In genomic region chr11:4803008-4803407, GRCm38 (mm10) we compare ENCODE assay signal across 9 mouse cellular contexts. TPM values are rescaled to one million over a fixed set of nuclear protein-coding genes. Genes with fewer than 3 reads are reported as not detected.
DNase-seq lines count a peak whose midpoint lies in the region; ATAC-seq and TF ChIP-seq lines count a peak whose summit lies in the region.
"Had no signal": no experiment of that assay in that cellular context is flagged by ENCODE, and none has a peak within 500 bp of the region (broad histone marks: within the 10 kb centered on the region; RNA-seq: fewer than 3 reads in every experiment).

No protein-coding gene starts in this region.

- no peak for TF ChIP-seq CTCF in E14TG2a.4 (conservative IDR thresholded peaks at IDR 0.05; ENCODE audit: low read length)

- H3K27me3 ChIP-seq in E14TG2a.4 (ENCODE audit: insufficient read depth, low read length), result no peaks in the 10 kb centered on the region
- no peaks in the 10 kb centered on the region for H3K27me3 ChIP-seq in forebrain, embryonic 14.5 days (replicated peaks; ENCODE audit: control insufficient read depth, insufficient read depth, low read length)
- no peaks in the 10 kb centered on the region; the same call in 1 of the 2 replicates for H3K27me3 ChIP-seq in hindbrain, embryonic 14.5 days (ENCODE audit: control insufficient read depth, insufficient read depth, low read length)
- H3K27me3 ChIP-seq in intestine, embryonic 16.5 days (replicated peaks; ENCODE audit: control insufficient read depth, insufficient read depth, low read length), result no peaks in the 10 kb centered on the region

- peaks cover 56% of the 10 kb centered on the region for H3K36me3 ChIP-seq in E14TG2a.4 (ENCODE audit: insufficient read depth, low read length)
- peaks cover 24% of the 10 kb centered on the region for H3K36me3 ChIP-seq in forebrain, embryonic 14.5 days (ENCODE audit: control insufficient read depth, insufficient read depth, low read length)
- H3K36me3 ChIP-seq in hindbrain, embryonic 14.5 days (replicated peaks; ENCODE audit: control insufficient read depth, insufficient read depth), result peaks cover 31% of the 10 kb centered on the region
- no peaks in the 10 kb centered on the region for H3K36me3 ChIP-seq in intestine, embryonic 16.5 days (ENCODE audit: control insufficient read depth, insufficient read depth, low read length)

- H3K4me3 ChIP-seq in E14TG2a.4 (replicated peaks; ENCODE audit: low read length), result peak overlapping the region; percentile 62
- no peak overlapping the region for H3K4me3 ChIP-seq in forebrain, embryonic 14.5 days (ENCODE audit: low read depth, low read length)
- no peak overlapping the region for H3K4me3 ChIP-seq in hindbrain, embryonic 14.5 days (replicated peaks; ENCODE audit: low read length)
- H3K4me3 ChIP-seq in intestine, embryonic 16.5 days (ENCODE audit: low read length), result no peak overlapping the region

- 3% methylated on average over 9 of the region's 9 CpGs for WGBS in forebrain, embryonic 14.5 days
- WGBS in hindbrain, embryonic 14.5 days, result 45% methylated on average over 9 of the region's 9 CpGs
- WGBS in intestine, embryonic 16.5 days, result 78% methylated on average over 9 of the region's 9 CpGs

- ATAC-seq in forebrain, embryonic 14.5 days, result peak; percentile 92
- ATAC-seq in hindbrain, embryonic 14.5 days (ENCODE audit: low FRiP score), result peak; percentile 74; the same call in 1 of the 2 replicates
- ATAC-seq in intestine, embryonic 16.5 days, result no peak

- H3K9me3 ChIP-seq in E14TG2a.4 (ENCODE audit: low read length), result no peaks in the 10 kb centered on the region
- H3K9me3 ChIP-seq in forebrain, embryonic 14.5 days (replicated peaks; ENCODE audit: control insufficient read depth, low read length), result no peaks in the 10 kb centered on the region
- no peaks in the 10 kb centered on the region for H3K9me3 ChIP-seq in hindbrain, embryonic 14.5 days (ENCODE audit: control insufficient read depth, low read length)
- no peaks in the 10 kb centered on the region for H3K9me3 ChIP-seq in intestine, embryonic 16.5 days (ENCODE audit: control insufficient read depth, low read length)

- H3K4me1 ChIP-seq in E14TG2a.4 (replicated peaks; ENCODE audit: low read depth, low read length), result peaks cover 88% of the 10 kb centered on the region
- peaks cover 12% of the 10 kb centered on the region for H3K4me1 ChIP-seq in forebrain, embryonic 14.5 days (ENCODE audit: control insufficient read depth, insufficient read depth, low read length)
- no peaks in the 10 kb centered on the region for H3K4me1 ChIP-seq in hindbrain, embryonic 14.5 days (replicated peaks; ENCODE audit: control insufficient read depth, insufficient read depth, low read length)
- H3K4me1 ChIP-seq in intestine, embryonic 16.5 days (ENCODE audit: control insufficient read depth, insufficient read depth, low read length), result peaks cover 13% of the 10 kb centered on the region; the same call in 1 of the 2 replicates

- H3K9ac ChIP-seq in forebrain, embryonic 14.5 days (ENCODE audit: low read length), result no peak overlapping the region
- no peak overlapping the region for H3K9ac ChIP-seq in hindbrain, embryonic 14.5 days
- no peak overlapping the region for H3K9ac ChIP-seq in intestine, embryonic 16.5 days (ENCODE audit: low read depth, low read length)

- intact Hi-C loops in left cerebral cortex, postnatal 14 days (cut with DNase I), result no loop called here

- H3K27ac ChIP-seq in forebrain, embryonic 14.5 days (ENCODE audit: low read depth, low read length), result peak overlapping the region; percentile 70
- no peak overlapping the region for H3K27ac ChIP-seq in hindbrain, embryonic 14.5 days
- H3K27ac ChIP-seq in intestine, embryonic 16.5 days (ENCODE audit: low read length), result no peak overlapping the region

- no peak overlapping the region for H3K4me2 ChIP-seq in forebrain, embryonic 14.5 days (ENCODE audit: low read length)
- no peak overlapping the region for H3K4me2 ChIP-seq in hindbrain, embryonic 14.5 days (replicated peaks)
- no peak overlapping the region for H3K4me2 ChIP-seq in intestine, embryonic 16.5 days (ENCODE audit: low read depth, low read length)

- peak; percentile 87 for DNase-seq in Muller cell, postnatal 12 days (ENCODE audit: inconsistent ontology term)
- DNase-seq in forebrain, embryonic 14.5 days (ENCODE audit: low spot score), result peak; percentile 91
- DNase-seq in hindbrain, embryonic 14.5 days (ENCODE audit: low spot score), result peak; percentile 43
- peak; percentile 53 to 62 for DNase-seq in left cerebral cortex, postnatal 14 days (ENCODE audit: low spot score in 2 of 2)
- DNase-seq in skeletal muscle tissue, adult 2 months (ENCODE audit: low read depth, low spot score), result peak; percentile 63
- DNase-seq in natural killer cell, adult 2 months (ENCODE audit: low spot score in 2 of 2), result no peak

RNA-seq across cellular contexts. Expression of gene Nf2, which starts 46.3 kb away (rescaled TPM):
- 44.9 and 56.2 TPM in 2 replicates for polyA plus RNA-seq in forebrain, embryonic 14.5 days (2014; fragmentation: Nextera tagmentation; extraction: Ambion mirVana)
- polyA plus RNA-seq in hindbrain, embryonic 14.5 days (2014; fragmentation: Nextera tagmentation; extraction: Ambion mirVana), result 63.9 and 65.5 TPM in 2 replicates
- total RNA-seq in left cerebral cortex, postnatal 14 days (2021), result 100 to 1,000 TPM; 100 to 104 TPM
- 38.0 and 38.8 TPM in 2 replicates for polyA plus RNA-seq in intestine, embryonic 16.5 days (2015; fragmentation: Nextera tagmentation; extraction: Ambion mirVana)

RNA-seq across cellular contexts. Expression of gene Cabp7, which starts 56.4 kb away (rescaled TPM):
- polyA plus RNA-seq in forebrain, embryonic 14.5 days (2014; fragmentation: Nextera tagmentation; extraction: Ambion mirVana), result 1.4 and 1.5 TPM in 2 replicates
- polyA plus RNA-seq in hindbrain, embryonic 14.5 days (2014; fragmentation: Nextera tagmentation; extraction: Ambion mirVana), result 2.2 and 2.5 TPM in 2 replicates
- total RNA-seq in left cerebral cortex, postnatal 14 days (2021), result 10 to 100 TPM in 1 of 2 experiments, 1 to 10 TPM in 1; 5.8 to 14.4 TPM
- 0.07 and 0.15 TPM in 2 replicates for polyA plus RNA-seq in intestine, embryonic 16.5 days (2015; fragmentation: Nextera tagmentation; extraction: Ambion mirVana)
- total RNA-seq: liver, adult 2 months had no signal
- polyA plus RNA-seq: liver, adult 2 months had no signal

Comparison
In these comparisons a context has a peak if more than half of its experiments do, and no peak if none do; other contexts are left out.
1. DNase-seq: peak in Muller cell, postnatal 12 days (single experiment), forebrain, embryonic 14.5 days (single experiment), hindbrain, embryonic 14.5 days (single experiment), left cerebral cortex, postnatal 14 days (2 of 2) and skeletal muscle tissue, adult 2 months (single experiment); none in natural killer cell, adult 2 months (0 of 2).